Mouse (Mus musculus) stomach, embryonic 16.5 days (tissue): ENCODE measurements around the gene Os9. TPM values are rescaled to one million over a fixed set of nuclear protein-coding genes. Genes with fewer than 3 reads are reported as not detected.
"Not testable (repeated sequence)": the region's sequence is repeated elsewhere in the genome, so short reads cannot be mapped to it uniquely, and the experiment has no call there.

Experiments
- ATAC-seq: fragments of 200-750 bp; cut with Nextera tagmentation; 2 replicates; pipeline ENCODE4 v1.8.0; 2017; ENCODE audit warnings: moderate number of reproducible peaks, moderate TSS enrichment; ENCODE audit not compliant: insufficient read depth, low FRiP score
- H3K27ac ChIP-seq: fragments of 300-500 bp; sonication (generic); 2 replicates; pipeline ENCODE4 v1.5.1; 2014; ENCODE audit warnings: low read length
- H3K27me3 ChIP-seq: fragments of 300-500 bp; sonication (generic); 2 replicates; pipeline ENCODE4 v1.6.1; 2014; ENCODE audit warnings: low read length, control low read depth, mixed read lengths; ENCODE audit not compliant: control insufficient read depth, insufficient read depth
- H3K36me3 ChIP-seq: fragments of 300-500 bp; sonication (generic); 2 replicates; pipeline ENCODE4 v1.6.1; 2014; ENCODE audit warnings: low read length; ENCODE audit not compliant: control insufficient read depth, insufficient read depth
- H3K4me1 ChIP-seq: fragments of 300-500 bp; sonication (generic); 2 replicates; pipeline ENCODE4 v1.6.1; 2014; ENCODE audit warnings: low read length, control low read depth, mixed read lengths; ENCODE audit not compliant: control insufficient read depth, insufficient read depth
- H3K4me2 ChIP-seq: fragments of 300-500 bp; sonication (generic); 2 replicates; pipeline ENCODE4 v1.6.1; 2014; ENCODE audit warnings: low read depth, low read length, mixed read lengths
- H3K4me3 ChIP-seq: fragments of 300-500 bp; sonication (generic); replicated peaks from 2 replicates; pipeline ENCODE4 v1.5.1; 2014; ENCODE audit warnings: mild to moderate bottlenecking, low read length
- H3K9ac ChIP-seq: fragments of 300-500 bp; sonication (generic); 2 replicates; pipeline ENCODE4 v1.6.1; 2014; ENCODE audit warnings: low read length
- H3K9me3 ChIP-seq: fragments of 300-500 bp; sonication (generic); replicated peaks from 2 replicates; pipeline ENCODE4 v1.6.1; 2016; ENCODE audit warnings: low read length, control low read depth; ENCODE audit not compliant: control insufficient read depth
- WGBS: fragments of 180-500 bp; shearing (Covaris S2); extraction: QIAGEN DNeasy Blood & Tissue Kit; methylation state at CpG from one replicate; pipeline ENCODE4 v1.1.7; 2014; 5-methylcytosine and 5-hydroxymethylcytosine counted together
- polyA plus RNA-seq: library from polyadenylated mRNA; unstranded; fragments of >200 nt; fragmentation: Nextera tagmentation; extraction: Ambion mirVana; gene quantifications from 2 replicates; pipeline ENCODE4 v1.2.1, GENCODE M21; 2015

Gene Os9
- polyA plus RNA-seq, 1 experiment from 2014 or later: 114 TPM

DNA sequence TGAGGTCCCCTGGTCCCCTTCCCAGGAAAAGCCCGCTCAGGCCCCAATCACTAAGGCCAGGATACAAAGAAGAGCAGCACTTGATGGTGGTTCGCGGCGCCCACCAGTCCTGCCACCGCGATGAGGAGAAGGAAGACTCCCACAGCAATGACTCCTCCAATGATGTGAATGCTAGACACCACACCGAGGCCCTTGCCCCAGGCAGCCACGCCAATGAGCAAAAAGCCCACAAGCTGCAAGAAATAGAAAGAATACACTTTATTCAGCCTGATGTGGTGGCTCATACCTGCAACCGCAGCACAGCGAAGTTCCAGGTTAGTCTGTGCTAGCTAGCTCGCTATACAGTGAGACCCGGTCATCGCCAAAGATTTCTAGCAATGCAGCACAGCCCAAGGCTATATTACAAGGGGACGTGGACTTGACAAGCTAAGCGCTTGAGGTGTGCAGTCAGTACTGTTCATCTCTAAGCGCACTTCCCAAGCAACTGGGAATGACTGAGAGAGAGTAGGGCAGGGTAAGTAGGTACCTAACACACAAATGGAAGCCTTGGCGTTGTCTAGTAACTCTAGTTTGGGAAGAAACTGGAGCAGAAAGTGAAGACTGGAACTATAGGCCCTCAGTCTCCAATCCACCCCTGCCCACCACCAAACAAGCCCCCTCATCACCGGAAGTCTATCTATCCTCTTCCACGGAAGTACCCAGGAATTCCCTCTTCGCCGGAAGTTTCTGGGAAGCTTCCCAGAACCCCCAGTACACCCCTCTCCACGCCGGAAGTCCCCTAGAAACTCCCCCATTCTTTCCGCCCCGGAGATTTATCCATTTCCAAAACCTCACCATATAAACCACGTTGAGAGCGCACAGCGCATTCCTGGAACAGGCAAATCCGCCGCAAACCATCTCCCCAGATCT is 51.4 kb downstream of the Os9 start:
- H3K4me2 ChIP-seq: peak overlapping the region; percentile 62
- no peaks in the 10 kb centered on the region for H3K9me3 ChIP-seq
- peak overlapping the region; percentile 90 for H3K9ac ChIP-seq
- no peaks in the 10 kb centered on the region for H3K27me3 ChIP-seq
- H3K27ac ChIP-seq: peak overlapping the region; percentile 95
- peaks cover 25% of the 10 kb centered on the region for H3K4me1 ChIP-seq
- WGBS: 6% methylated on average over 30 of the region's 30 CpGs
- peak overlapping the region; percentile 85 for H3K4me3 ChIP-seq
- ATAC-seq: peak; percentile 49
- H3K36me3 ChIP-seq: peaks cover 27% of the 10 kb centered on the region

DNA sequence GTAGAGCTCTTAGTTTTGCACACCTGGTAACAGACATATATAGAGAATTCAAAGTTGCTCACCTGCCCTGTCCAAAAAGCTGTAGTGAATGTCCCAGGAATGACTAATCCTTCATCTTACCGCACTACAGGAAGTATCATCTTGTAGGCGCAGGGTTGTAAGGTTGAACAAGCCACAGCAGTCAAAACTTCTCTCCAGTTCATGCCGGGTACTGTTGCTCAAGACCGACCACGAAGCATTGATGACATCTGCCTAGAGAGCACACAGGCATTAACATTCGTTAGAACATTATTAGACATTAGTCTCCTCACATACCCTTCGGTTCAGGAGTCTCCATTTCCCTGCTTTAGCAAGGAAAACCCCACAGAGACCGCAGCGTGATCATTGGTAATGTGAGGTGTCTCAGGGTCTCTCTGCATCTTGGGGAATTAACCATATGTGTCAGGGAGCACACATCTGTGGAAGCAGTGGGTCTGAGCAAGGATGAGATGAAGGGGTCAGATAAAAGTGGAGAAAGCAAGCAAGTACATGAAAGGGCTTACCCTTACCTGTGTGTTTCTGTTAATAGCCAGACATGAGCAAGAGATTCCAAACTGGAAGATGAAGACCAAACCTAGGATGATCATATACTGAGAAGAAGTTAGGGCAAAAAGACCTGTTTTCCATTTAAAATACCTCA is 52.4 kb downstream of the Os9 start:
- H3K4me2 ChIP-seq: peak overlapping the region; percentile 62
- no peaks in the 10 kb centered on the region for H3K9me3 ChIP-seq
- no peaks in the 10 kb centered on the region for H3K27me3 ChIP-seq
- peaks cover 27% of the 10 kb centered on the region for H3K4me1 ChIP-seq
- 64% methylated on average over 9 of the region's 9 CpGs for WGBS
- ATAC-seq: no peak
- H3K36me3 ChIP-seq: peaks cover 27% of the 10 kb centered on the region
- H3K9ac ChIP-seq: peak overlapping the region; percentile 90
- peak overlapping the region; percentile 85 for H3K4me3 ChIP-seq
- peak overlapping the region; percentile 95; the same call in 1 of the 2 replicates for H3K27ac ChIP-seq

DNA sequence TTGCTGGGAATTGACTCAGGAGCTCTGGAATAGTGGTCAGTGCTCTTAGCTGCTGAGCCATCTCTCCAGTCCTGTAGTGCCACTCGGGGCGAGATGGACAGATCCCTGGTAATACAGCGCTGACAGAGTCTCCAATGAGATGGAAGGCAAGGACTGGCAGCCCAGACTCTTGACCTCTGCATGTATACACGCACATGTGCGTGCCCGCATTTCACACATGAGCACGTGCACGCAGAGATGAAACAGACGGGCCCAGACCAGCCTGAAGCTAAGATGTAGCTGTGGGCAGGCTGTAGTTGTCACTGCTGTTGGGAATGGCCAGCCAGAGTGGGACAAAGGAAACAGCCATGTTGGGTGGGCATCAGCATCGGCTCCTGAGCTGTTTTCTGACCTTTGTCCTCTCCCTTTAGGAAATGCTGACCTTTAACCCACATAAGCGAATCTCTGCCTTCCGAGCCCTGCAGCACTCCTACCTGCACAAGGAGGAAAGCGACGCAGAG is 54.4 kb downstream of the Os9 start:
- H3K9ac ChIP-seq: no peak overlapping the region
- no peaks in the 10 kb centered on the region for H3K27me3 ChIP-seq
- H3K4me3 ChIP-seq: no peak overlapping the region
- H3K4me2 ChIP-seq: no peak overlapping the region
- H3K27ac ChIP-seq: no peak overlapping the region
- WGBS: 85% methylated on average over 14 of the region's 14 CpGs
- peaks cover 27% of the 10 kb centered on the region for H3K4me1 ChIP-seq
- H3K36me3 ChIP-seq: peaks cover 27% of the 10 kb centered on the region
- no peaks in the 10 kb centered on the region for H3K9me3 ChIP-seq
- ATAC-seq: no peak

DNA sequence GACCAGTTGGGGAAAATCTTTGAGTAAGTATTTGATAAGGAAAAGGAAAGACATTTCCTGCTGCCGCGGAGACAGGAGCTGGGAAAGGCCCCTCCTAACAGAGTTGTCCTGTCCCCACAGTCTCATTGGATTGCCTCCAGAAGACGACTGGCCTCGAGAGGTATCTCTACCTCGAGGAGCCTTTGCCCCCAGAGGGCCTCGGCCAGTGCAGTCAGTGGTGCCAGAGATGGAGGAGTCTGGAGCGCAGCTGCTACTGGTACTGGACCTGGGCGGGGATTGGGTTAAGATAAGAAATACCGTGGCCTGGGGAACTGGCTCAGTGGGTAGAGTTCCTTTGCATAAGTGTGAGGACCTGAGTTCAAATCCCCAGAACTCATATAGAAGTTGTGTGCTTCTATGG is 55.0 kb downstream of the Os9 start:
- Histone ChIP-seq H3K9ac (no peak overlapping the region), H3K36me3 (peaks cover 27% of the 10 kb centered on the region), H3K4me3 (no peak overlapping the region), H3K4me2 (no peak overlapping the region), H3K27ac (no peak overlapping the region), H3K4me1 (peaks cover 22% of the 10 kb centered on the region), H3K9me3 (no peaks in the 10 kb centered on the region), H3K27me3 (no peaks in the 10 kb centered on the region)
- no peak for ATAC-seq
- WGBS: 68% methylated on average over 9 of the region's 9 CpGs

DNA sequence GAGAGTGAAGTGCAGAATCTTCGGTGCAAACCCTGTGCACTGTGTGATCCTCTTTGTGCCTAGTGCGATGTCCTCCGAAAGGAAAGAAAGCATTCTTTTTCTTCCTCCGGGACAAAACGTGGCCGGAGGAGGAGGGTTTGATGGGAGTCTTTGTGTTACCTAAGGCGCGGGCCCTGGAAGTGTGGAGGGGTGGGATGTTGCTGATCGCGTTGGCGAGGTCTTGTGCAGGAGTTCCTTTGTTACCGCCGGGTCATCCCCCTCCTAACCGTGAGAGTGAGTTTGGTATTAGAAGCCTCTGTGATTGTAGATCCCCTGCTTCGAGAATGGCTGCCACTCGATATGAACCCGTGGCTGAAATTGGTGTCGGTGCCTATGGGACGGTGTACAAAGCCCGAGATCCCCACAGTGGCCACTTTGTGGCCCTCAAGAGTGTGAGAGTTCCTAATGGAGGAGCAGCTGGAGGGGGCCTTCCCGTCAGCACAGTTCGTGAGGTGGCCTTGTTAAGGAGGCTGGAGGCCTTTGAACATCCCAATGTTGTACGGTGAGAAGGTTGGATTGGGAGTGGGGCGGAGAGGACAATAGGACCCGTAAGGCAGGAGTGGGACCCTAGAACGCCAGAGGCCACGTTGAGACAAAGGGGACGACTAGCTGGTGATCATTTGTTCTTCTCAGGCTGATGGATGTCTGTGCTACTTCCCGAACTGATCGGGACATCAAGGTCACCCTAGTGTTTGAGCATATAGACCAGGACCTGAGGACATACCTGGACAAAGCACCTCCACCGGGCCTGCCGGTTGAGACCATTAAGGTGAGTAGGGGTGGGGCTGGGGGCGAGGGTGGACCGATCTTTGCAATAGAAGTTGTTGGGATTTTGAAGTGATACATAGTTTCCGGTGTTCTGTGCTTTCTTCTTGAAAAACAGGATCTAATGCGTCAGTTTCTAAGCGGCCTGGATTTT is 56.7 kb downstream of the Os9 start:
- Histone ChIP-seq H3K4me3 (peak overlapping the region; percentile 76), H3K9ac (peak overlapping the region; percentile 95), H3K4me2 (peak overlapping the region; percentile 93), H3K4me1 (peaks cover 25% of the 10 kb centered on the region), H3K27me3 (no peaks in the 10 kb centered on the region), H3K27ac (peak overlapping the region; percentile 85), H3K9me3 (no peaks in the 10 kb centered on the region), H3K36me3 (peaks cover 27% of the 10 kb centered on the region)
- ATAC-seq: no peak
- WGBS: 8% methylated on average over 37 of the region's 37 CpGs

DNA sequence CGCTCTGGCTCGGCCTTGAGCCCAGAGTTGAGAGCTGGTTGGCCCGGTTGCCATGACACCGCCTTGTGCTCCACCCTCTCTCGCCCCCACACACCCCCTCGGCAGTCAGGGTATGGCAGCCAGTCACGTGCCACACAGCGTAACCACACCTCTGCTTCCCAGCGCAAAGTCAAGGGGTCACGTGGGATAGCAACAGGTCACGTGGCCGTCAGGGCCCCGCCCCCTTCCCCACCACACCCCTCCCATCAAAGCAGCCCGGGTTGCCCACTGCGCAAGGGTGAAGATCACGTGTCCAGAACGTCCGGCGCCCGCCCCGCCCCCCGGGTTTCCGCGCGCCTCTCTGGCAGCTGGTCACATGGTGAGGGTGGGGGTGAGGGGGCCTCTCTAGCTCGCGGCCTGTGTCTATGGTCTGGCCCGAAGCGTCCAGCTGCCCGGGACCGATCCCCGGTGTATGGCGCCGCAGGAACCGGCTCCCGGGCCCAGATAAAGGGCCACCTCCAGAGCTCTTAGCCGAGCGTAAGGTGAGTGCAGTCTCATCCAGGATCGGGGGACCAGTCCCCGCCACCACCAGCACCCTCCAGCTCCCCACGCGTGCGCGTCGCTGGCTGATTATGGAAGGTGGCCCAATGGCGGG is 57.6 kb downstream of the Os9 start, which contains the start of gene Cdk4:
TSS of gene Cdk4 (plus strand) at position 296 of the 634 bp plus-strand sequence.
- H3K4me2 ChIP-seq: peak within 1 kb of the TSS; percentile 93
- H3K27me3 ChIP-seq: no peaks in the 10 kb centered on the region
- peak within 1 kb of the TSS; percentile 85 for H3K27ac ChIP-seq
- peaks cover 25% of the 10 kb centered on the region for H3K4me1 ChIP-seq
- no peaks in the 10 kb centered on the region for H3K9me3 ChIP-seq
- ATAC-seq: peak; percentile 93
- WGBS: under 1% methylated on average over 46 of the region's 46 CpGs
- H3K9ac ChIP-seq: peak within 1 kb of the TSS; percentile 95
- peak within 1 kb of the TSS; percentile 76 for H3K4me3 ChIP-seq
- H3K36me3 ChIP-seq: peaks cover 27% of the 10 kb centered on the region

DNA sequence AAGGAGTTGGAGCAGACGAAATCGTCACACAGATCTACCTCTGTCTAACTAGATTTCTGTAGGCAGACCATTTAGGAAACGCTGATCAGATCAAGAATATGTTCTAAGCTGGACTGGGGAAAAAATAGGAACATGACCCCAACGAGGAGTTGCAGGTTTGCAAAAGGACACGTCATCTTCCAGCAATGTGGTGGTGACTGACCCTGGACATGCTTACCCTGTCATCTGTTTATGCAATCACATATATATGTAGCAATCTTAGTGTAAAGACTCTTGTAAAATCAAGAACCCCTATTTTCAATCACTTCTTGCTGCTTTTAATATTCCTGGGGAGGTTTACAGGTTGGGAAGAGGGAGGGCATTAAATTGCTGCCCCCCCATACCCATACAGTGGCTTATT is 58.4 kb downstream of the Os9 start:
- H3K27ac ChIP-seq: no peak overlapping the region

DNA sequence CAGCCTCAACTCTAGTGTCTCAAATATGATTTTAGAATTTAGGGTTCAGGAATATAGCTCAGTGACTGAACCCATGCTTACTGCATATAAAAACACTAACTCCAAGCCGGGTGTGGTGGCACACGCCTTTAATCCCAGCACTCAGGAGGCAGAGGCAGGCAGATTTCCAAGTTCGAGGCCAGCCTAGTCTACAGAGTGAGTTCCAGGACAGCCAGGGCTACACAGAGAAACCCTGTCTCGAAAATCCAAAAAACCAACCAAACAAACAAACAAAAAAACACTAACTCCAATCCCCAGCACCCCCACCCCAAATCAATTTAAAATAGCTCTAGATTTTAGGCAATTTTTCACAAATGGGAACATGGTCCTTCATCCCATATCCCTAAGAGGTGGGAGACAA is 58.8 kb downstream of the Os9 start:
- not testable (repeated sequence) for H3K9ac ChIP-seq, H3K27me3 ChIP-seq, H3K9me3 ChIP-seq, H3K4me3 ChIP-seq, ATAC-seq, H3K4me2 ChIP-seq, H3K27ac ChIP-seq
- Histone ChIP-seq H3K36me3 (peaks cover 27% of the 10 kb centered on the region), H3K4me1 (peaks cover 26% of the 10 kb centered on the region)
- 92% methylated on average over 4 of the region's 4 CpGs for WGBS

More for the DNA sequence above, 58.4 kb downstream of the Os9 start:
- Histone ChIP-seq H3K4me1 (peaks cover 26% of the 10 kb centered on the region), H3K4me2 (peak overlapping the region; percentile 60; the same call in 1 of the 2 replicates), H3K36me3 (peaks cover 26% of the 10 kb centered on the region), H3K9me3 (no peaks in the 10 kb centered on the region), H3K9ac (no peak overlapping the region), H3K27me3 (no peaks in the 10 kb centered on the region), H3K4me3 (no peak overlapping the region)
- ATAC-seq: no peak
- WGBS: 72% methylated on average over 5 of the region's 5 CpGs
